Mouse (Mus musculus) thymus, postnatal 4 days (tissue): Measurements from ENCODE around the gene Ebf1.

ENCODE experiments used
- DNase-seq: peaks from one replicate; pipeline ENCODE4 v3.0.0; 2021

The Ebf1 gene

GRCm38 (mm10) chr11:44785063-44785462 lies 167.9 kb downstream of the Ebf1 start:
- DNase-seq: no peak

DNA sequence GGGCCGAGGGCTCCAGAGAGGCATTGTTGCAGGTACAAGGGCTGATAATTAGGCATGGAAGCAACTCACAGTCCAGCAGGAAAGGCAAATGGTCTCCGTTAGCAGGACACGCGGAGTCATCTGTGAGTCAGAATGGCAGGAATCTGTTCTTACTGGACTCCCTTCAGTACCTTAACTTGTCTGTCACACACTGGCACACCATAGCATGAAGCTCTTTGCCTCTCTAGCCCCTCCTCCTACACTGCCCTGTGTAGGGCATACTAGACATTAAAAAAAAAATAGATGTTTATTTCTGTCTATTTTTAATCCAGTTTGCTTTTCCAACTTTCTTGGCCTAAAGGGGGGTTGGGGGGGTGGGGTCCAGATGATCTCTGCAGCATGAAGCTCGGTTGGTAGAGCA lies 168.4 kb downstream of the Ebf1 start:
- DNase-seq: no peak

GRCm38 (mm10) chr11:44788003-44788402 lies 170.9 kb downstream of the Ebf1 start:
- no peak for DNase-seq

DNA sequence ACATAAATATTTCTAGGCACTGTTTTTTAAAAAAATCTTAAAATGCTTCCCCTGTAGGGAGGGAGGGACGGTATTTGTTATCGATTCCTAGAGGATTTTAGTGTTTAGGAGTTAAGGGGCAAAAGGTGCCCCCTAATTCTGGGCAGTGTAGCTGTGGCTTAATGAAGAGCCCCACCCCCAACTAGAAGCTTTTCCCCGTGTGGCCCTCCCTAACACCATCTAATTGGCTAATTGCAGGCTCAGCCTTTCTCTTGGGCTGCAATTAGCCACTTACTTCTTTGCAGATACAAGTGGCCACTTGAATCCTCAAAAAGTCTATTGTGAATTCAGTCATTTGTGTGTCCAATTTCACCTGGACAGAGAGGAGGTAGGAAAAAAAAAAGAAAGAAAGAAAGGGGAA lies 175.7 kb downstream of the Ebf1 start:
- no peak for DNase-seq

GRCm38 (mm10) chr11:44794883-44795282 lies 177.8 kb downstream of the Ebf1 start:
- no peak for DNase-seq

DNA sequence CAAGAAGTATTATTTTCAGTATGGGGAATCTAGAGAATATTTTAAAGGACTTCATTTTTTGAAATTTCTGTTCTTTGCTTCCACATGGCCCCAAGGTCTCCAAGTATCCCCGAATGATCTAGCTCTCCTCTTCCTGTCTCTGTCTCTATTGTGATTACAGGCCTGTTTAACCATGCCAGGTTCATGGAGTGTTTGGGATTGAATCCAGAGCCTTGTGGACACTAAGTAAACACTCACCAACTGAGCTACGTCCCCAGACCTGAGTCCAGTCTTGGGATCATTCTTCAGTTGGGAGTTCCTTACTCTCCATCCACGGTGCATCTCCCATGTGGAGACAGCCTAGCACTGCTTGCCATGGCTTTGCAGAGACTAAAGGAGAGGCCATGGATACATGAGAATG lies 178.7 kb downstream of the Ebf1 start:
- no peak for DNase-seq

GRCm38 (mm10) chr11:44798270-44798669 lies 181.2 kb downstream of the Ebf1 start:
- no peak for DNase-seq

- DNase-seq: no peak
Measured at GRCm38 (mm10) chr11:44804046-44804445, 186.9 kb downstream of the Ebf1 start.

- DNase-seq: no peak
Measured at GRCm38 (mm10) chr11:44806589-44806988, 189.5 kb downstream of the Ebf1 start.

GRCm38 (mm10) chr11:44808855-44809546 lies 191.9 kb downstream of the Ebf1 start:
- DNase-seq: no peak

DNA sequence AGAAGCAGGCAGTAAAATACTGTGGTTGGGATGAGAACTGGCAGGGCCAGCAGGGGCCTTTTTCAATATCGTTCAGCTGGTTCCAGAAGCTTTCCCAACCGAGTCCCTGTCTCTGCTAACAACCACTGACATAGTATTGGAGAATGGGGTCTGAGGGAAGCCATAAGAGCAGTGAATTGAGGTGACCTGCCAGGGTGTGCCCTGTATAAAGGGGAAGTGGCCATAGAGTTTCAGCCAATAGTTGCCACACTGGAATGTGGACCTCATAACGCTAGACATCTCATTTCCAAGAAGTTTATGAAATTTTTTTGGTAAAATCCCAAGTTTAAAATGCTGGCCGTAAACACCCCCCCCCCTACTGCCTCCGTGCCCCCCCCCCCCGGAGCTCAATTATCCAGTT lies 193.9 kb downstream of the Ebf1 start:
- no peak for DNase-seq

GRCm38 (mm10) chr11:44812193-44812746 lies 195.2 kb downstream of the Ebf1 start:
- DNase-seq: no peak

DNA sequence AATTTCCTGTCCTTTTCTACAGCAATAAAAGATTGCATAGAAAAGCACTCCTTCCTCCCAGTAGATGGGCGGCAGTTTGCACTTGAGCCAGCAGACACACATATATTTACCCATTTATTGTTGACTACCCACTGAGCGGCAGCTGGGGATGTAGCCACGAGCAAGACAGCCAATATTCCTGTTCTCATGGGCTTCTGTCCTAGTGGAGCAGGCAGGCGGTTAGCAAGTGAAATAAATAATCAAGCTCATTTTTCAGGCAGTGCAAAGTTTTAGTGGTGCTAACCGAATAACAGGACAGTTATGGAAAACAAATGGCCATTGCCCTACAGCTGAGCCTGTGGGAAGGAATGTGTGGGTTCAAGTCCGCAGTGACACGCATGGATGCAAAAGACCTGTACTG lies 196.4 kb downstream of the Ebf1 start:
- no peak for DNase-seq

GRCm38 (mm10) chr11:44814847-44815246 lies 197.7 kb downstream of the Ebf1 start:
- no peak for DNase-seq

DNA sequence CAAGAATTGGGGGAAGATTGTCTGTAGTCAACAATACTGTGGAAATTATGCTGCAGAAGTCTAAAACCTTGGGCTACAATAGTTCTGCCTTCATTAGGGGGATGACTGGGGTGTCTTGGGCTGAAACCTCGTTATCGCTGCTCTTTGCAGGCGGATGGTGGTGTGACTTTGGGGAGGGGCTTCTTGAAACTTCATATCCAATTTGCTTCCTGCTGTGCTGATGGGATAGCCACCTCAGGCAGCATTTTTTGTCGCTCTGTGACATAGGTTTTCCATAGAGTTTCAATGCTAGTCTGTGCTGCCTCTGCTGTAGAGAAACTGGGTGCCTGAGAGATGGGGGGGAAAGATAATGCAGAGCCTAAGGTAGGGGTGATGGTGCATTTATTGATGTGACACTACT lies 198.9 kb downstream of the Ebf1 start:
- no peak for DNase-seq

DNA sequence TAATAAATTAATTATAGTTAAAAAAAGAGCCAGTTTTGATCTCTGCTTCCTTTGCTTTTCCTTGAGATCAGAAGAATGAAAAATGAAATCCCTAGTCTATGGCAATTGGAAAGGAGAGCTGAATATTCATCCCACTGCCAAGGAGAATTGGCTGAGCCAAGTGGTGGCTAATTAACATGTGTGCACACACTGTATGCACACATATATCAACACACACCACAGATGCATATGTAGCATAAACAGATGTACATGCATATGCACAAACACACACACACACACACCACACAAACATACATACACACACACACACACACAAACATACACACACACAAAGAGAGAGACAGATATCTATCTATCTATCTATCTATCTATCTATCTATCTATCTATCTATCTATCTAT lies 205.2 kb downstream of the Ebf1 start:
- DNase-seq: no peak

DNA sequence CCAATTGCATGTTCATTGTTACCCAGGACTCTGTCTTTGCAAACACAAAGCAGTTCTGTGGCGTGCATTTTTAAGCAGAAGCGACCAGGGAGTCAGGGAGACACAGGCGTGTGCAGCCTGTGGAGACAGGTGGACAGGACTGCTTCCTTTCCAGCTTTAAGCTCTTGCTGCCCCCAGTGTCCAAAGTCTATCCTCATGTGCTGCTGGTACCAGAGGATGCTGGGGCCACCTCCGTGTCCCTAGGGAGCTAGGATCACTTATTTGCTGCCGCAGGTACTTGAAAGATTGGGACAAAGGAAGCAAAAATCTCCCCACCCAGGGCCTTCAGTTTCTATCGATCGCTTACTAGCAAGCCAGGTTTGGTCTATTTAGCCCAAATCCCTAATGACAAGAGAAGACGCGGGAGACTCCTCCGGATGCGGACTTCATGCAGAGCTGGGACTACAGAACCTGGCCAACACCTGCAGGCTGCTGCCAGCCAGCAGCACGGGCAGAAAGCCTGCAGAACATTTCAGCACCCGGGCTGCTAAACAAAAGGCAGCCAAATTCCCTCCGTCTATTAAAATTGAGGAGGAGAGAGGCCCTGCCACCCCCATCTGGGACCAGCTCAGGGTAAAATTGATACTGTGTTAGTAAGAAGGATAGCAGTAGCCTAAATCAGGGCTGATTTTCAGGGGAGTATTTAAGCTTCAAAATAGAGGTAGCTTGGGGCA lies 215.3 kb downstream of the Ebf1 start:
- DNase-seq: no peak

DNA sequence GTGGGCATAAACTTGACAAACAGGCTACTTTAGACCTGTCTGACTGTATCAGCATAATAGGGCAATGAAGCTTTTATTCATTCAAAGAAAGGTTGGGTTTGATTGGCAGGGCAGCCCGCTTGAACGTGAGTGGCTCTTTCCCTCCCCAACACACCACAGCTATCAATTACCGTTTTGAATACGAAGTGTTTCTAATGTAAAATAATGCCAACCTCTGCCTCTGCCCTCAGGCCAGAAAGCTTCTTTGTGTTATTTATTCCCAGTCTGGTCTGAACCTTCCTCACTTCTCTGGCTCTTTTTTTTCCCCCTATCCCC lies 215.8 kb downstream of the Ebf1 start:
- DNase-seq: no peak

- no peak for DNase-seq
Measured at GRCm38 (mm10) chr11:44833351-44833996, 216.4 kb downstream of the Ebf1 start.

- DNase-seq: no peak
Measured at GRCm38 (mm10) chr11:44835166-44835565, 218.0 kb downstream of the Ebf1 start.

GRCm38 (mm10) chr11:44837592-44837991 lies 220.5 kb downstream of the Ebf1 start:
- no peak for DNase-seq

GRCm38 (mm10) chr11:44841127-44842056 lies 224.3 kb downstream of the Ebf1 start:
- no peak for DNase-seq

DNA sequence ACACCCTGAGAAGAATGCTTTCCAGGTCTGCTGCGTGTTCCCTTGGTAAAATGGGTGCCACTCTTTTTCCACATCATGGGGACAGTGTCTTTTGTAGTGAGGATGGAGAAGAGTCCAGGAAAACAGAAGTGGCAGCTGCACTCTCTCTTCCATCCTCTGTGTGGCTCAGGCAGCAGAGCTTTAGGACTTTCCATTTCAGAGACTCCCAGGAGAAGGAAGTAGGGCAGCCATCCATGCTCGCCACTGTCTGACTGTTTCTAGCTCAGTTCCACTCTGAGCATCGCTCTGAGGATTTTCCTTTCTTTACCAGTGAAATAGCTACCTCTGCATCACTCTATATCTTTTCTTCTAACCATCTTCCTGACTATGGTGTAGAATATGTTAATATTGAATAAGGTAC lies 234.8 kb downstream of the Ebf1 start:
- DNase-seq: no peak
